Mouse (Mus musculus) thymus, adult 2 months (tissue): ENCODE results near the gene Dus4l. TPM values are rescaled to one million over a fixed set of nuclear protein-coding genes. Genes with fewer than 3 reads are reported as not detected.

Experiments
- DNase-seq: peaks from one replicate; pipeline ENCODE4 v3.0.0; 2021
- H3K27ac ChIP-seq: fragments of 200-500 bp; 2 replicates; pipeline ENCODE4 v1.5.1; 2012; ENCODE audit warnings: low read length, control low read depth; ENCODE audit not compliant: control insufficient read depth, insufficient read depth
- H3K27me3 ChIP-seq: fragments of 200-500 bp; 2 replicates; pipeline ENCODE4 v1.6.1; 2012; ENCODE audit warnings: mild to moderate bottlenecking, low read length, moderate library complexity, mixed read lengths; ENCODE audit not compliant: control insufficient read depth, insufficient read depth
- H3K36me3 ChIP-seq: fragments of 200-500 bp; 2 replicates; pipeline ENCODE4 v1.6.1; 2012; ENCODE audit warnings: mild to moderate bottlenecking, low read length, moderate library complexity; ENCODE audit not compliant: control insufficient read depth, insufficient read depth
- H3K4me1 ChIP-seq: fragments of 200-500 bp; replicated peaks from 2 replicates; pipeline ENCODE4 v1.6.1; 2012; ENCODE audit warnings: low read length; ENCODE audit not compliant: control insufficient read depth, insufficient read depth
- H3K4me3 ChIP-seq: fragments of 200-500 bp; 2 replicates; pipeline ENCODE4 v1.5.1; 2012; ENCODE audit warnings: mild to moderate bottlenecking, low read length, control low read depth, moderate library complexity; ENCODE audit not compliant: control insufficient read depth, insufficient read depth
- CTCF ChIP-seq: fragments of 200-500 bp; IDR thresholded peaks from 2 replicates; pipeline ENCODE4 v1.5.1; 2012; ENCODE audit warnings: mild to moderate bottlenecking, control low read depth, low read length, moderate library complexity, borderline replicate concordance; ENCODE audit not compliant: control insufficient read depth, poor library complexity, insufficient read depth; ENCODE audit errors: extremely low read depth
- POLR2A ChIP-seq: fragments of 200-500 bp; IDR thresholded peaks from 2 replicates; pipeline ENCODE4 v1.6.1; 2012; ENCODE audit warnings: mild to moderate bottlenecking, low read length, control low read depth, moderate library complexity; ENCODE audit not compliant: control insufficient read depth, poor library complexity, insufficient read depth; ENCODE audit errors: extremely low read depth
- WGBS: fragments of 180-500 bp; shearing (Covaris S2); methylation state at CpG from one replicate; pipeline ENCODE4 v1.1.7; 2018; 5-methylcytosine and 5-hydroxymethylcytosine counted together
- polyA plus RNA-seq: library from polyadenylated mRNA; depleted of rRNA; stranded (reverse); fragments of >200 nt; gene quantifications from 2 replicates; pipeline ENCODE4 v1.2.3, GENCODE M21; 2012; rRNA removed

Dus4l gene
- polyA plus RNA-seq, 1 experiment, result 1.4 TPM

GRCm38 (mm10) chr12:31603586-31603985, 51.0 kb downstream of the Dus4l start:
- H3K27ac ChIP-seq, result no peak overlapping the region
- TF ChIP-seq CTCF (no peak), POLR2A (no peak)
- WGBS, result 89% methylated on average over 6 of the region's 6 CpGs

GRCm38 (mm10) chr12:31594296-31594695, 60.3 kb downstream of the Dus4l start:
- 96% methylated on average over 3 of the region's 3 CpGs for WGBS
- H3K4me3 ChIP-seq, result no peak overlapping the region
- no peak overlapping the region for H3K27ac ChIP-seq
- TF ChIP-seq POLR2A (no peak), CTCF (no peak)
- DNase-seq, result no peak
- no peaks in the 10 kb centered on the region for H3K27me3 ChIP-seq
- no peaks in the 10 kb centered on the region; the same call in 1 of the 2 replicates for H3K36me3 ChIP-seq
- H3K4me1 ChIP-seq, result no peaks in the 10 kb centered on the region

More at GRCm38 (mm10) chr12:31603586-31603985, 51.0 kb downstream of the Dus4l start:
- no peak for DNase-seq
- no peak overlapping the region for H3K4me3 ChIP-seq
- H3K4me1 ChIP-seq, result no peaks in the 10 kb centered on the region
- no peaks in the 10 kb centered on the region for H3K27me3 ChIP-seq
- H3K36me3 ChIP-seq, result no peaks in the 10 kb centered on the region; the same call in 1 of the 2 replicates

GRCm38 (mm10) chr12:31592011-31592410, 62.6 kb downstream of the Dus4l start:
- Histone ChIP-seq H3K27me3 (no peaks in the 10 kb centered on the region), H3K27ac (no peak overlapping the region), H3K4me1 (no peaks in the 10 kb centered on the region), H3K36me3 (no peaks in the 10 kb centered on the region), H3K4me3 (no peak overlapping the region)
- no peak for TF ChIP-seq POLR2A
- no peak for TF ChIP-seq CTCF
- 75% methylated on average over 3 of the region's 3 CpGs for WGBS
- no peak for DNase-seq

Other genes with a start within 250 kb of the Dus4l start
- 14.0 and 14.2 TPM in 2 replicates for gene Cbll1, start 155.2 kb downstream of the Dus4l start, polyA plus RNA-seq
- gene Slc26a4, start 94.9 kb downstream of the Dus4l start, polyA plus RNA-seq, result 0.19 and 1.0 TPM in 2 replicates
- 2.1 and 3.9 TPM in 2 replicates for gene Bcap29, start 20.2 kb downstream of the Dus4l start, polyA plus RNA-seq
- 37.2 and 40.6 TPM in 2 replicates for gene Cog5, start within 50 bp of the Dus4l start, polyA plus RNA-seq
- gene Gpr22, start 59.1 kb upstream of the Dus4l start, polyA plus RNA-seq, result 0.28 TPM in 1 of 2 replicates, not detected in the other